ENCODE assay signal across 27 mouse cellular contexts in the genomic region with DNA sequence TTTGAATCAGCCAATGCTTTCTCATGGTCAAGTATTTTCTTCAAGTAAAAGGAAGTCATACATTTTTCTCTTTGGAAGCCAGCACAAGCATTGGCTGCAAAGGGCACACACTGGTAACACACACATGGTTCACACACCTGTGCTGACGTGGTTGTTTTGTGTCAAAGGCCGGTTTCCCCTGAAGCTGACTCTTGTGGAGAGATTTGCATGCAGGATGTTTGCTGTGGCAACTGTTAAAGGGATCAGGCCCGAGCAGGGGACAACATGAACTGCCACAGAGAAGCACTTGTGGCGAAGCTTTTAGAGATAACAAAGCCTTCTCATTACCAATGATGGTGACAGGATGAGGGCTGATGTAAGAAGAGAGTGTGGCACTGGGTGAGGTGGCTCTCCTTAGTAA. TPM values are rescaled to one million over a fixed set of nuclear protein-coding genes. Genes with fewer than 3 reads are reported as not detected.
"Had no signal": no experiment of that assay in that cellular context is flagged by ENCODE, and none has a peak within 500 bp of the region (broad histone marks: within the 10 kb centered on the region; RNA-seq: fewer than 3 reads in every experiment).

No protein-coding gene starts in this region.

- ATAC-seq: hindbrain, postnatal 0 days; intestine, embryonic 15.5 days; intestine, postnatal 0 days; liver, embryonic 12.5 days had no signal

- DNase-seq: gastrocnemius, postnatal 14 days; gastrocnemius, postnatal 36 days; heart, adult 18-20 months; heart, postnatal 14 days; heart, postnatal 36 days; kidney, adult 18-20 months; kidney, adult 8-10 months; kidney, postnatal 10 days; kidney, postnatal 25 days; kidney, postnatal 4 days; left cerebral cortex, postnatal 4 days had no signal

RNA-seq across cellular contexts. Expression of gene Olfr157, which starts 5.3 kb away (rescaled TPM):
- total RNA-seq: gastrocnemius, adult 18-20 months; gastrocnemius, adult 8-10 months; gastrocnemius, postnatal 14 days; gastrocnemius, postnatal 36 days; heart, adult 18-20 months; heart, adult 8-10 months; heart, postnatal 14 days; heart, postnatal 36 days; hematopoietic stem cell, adult 5-6 weeks; hindbrain, postnatal 0 days; layer of hippocampus, adult 2 months; layer of hippocampus, postnatal 10 days; layer of hippocampus, postnatal 25 days; left cerebral cortex, adult 18-20 months; left cerebral cortex, adult 8-10 months; left cerebral cortex, postnatal 10 days; left cerebral cortex, postnatal 25 days; left cerebral cortex, postnatal 4 days; liver, adult 2 months had no signal

RNA-seq across cellular contexts. Expression of gene Olfr156, which starts 11.1 kb away (rescaled TPM):
- total RNA-seq: gastrocnemius, adult 18-20 months; gastrocnemius, adult 8-10 months; gastrocnemius, postnatal 14 days; gastrocnemius, postnatal 36 days; heart, adult 18-20 months; heart, adult 8-10 months; heart, postnatal 14 days; heart, postnatal 36 days; hematopoietic stem cell, adult 5-6 weeks; hindbrain, postnatal 0 days; layer of hippocampus, adult 2 months; layer of hippocampus, postnatal 10 days; layer of hippocampus, postnatal 25 days; left cerebral cortex, adult 18-20 months; left cerebral cortex, adult 8-10 months; left cerebral cortex, postnatal 10 days; left cerebral cortex, postnatal 25 days; left cerebral cortex, postnatal 4 days; liver, adult 2 months had no signal

RNA-seq across cellular contexts. Expression of gene Olfr155, which starts 16.6 kb away (rescaled TPM):
- total RNA-seq: gastrocnemius, adult 18-20 months; gastrocnemius, adult 8-10 months; gastrocnemius, postnatal 14 days; gastrocnemius, postnatal 36 days; heart, adult 18-20 months; heart, adult 8-10 months; heart, postnatal 14 days; heart, postnatal 36 days; hematopoietic stem cell, adult 5-6 weeks; hindbrain, postnatal 0 days; layer of hippocampus, adult 2 months; layer of hippocampus, postnatal 10 days; layer of hippocampus, postnatal 25 days; left cerebral cortex, adult 18-20 months; left cerebral cortex, adult 8-10 months; left cerebral cortex, postnatal 10 days; left cerebral cortex, postnatal 25 days; left cerebral cortex, postnatal 4 days; liver, adult 2 months had no signal
